Mouse (Mus musculus) forebrain, postnatal 0 days (tissue): Measurements from ENCODE around the gene Foxo4. TPM values are rescaled to one million over a fixed set of nuclear protein-coding genes. Genes with fewer than 3 reads are reported as not detected.

ENCODE experiments used
- ATAC-seq: fragments of 200-750 bp; cut with Nextera tagmentation; 2 replicates; pipeline ENCODE4 v1.8.0; 2017; ENCODE audit warnings: mild to moderate bottlenecking, moderate library complexity
- DNase-seq: peaks from one replicate; pipeline ENCODE4 v3.0.0-alpha.2; 2015
- H3K27ac ChIP-seq: fragments of 300-500 bp; sonication (generic); 2 replicates; pipeline ENCODE4 v1.5.1; 2014; ENCODE audit warnings: low read depth, mild to moderate bottlenecking, antibody characterized with exemption, low read length, moderate library complexity, mixed read lengths
- H3K27me3 ChIP-seq: fragments of 300-500 bp; sonication (generic); 2 replicates; pipeline ENCODE4 v1.6.1; 2014; ENCODE audit warnings: mild to moderate bottlenecking, low read length, mixed read lengths; ENCODE audit not compliant: insufficient read depth
- H3K36me3 ChIP-seq: fragments of 300-500 bp; sonication (generic); 2 replicates; pipeline ENCODE4 v1.6.1; 2014; ENCODE audit warnings: mild to moderate bottlenecking, moderate library complexity; ENCODE audit not compliant: insufficient read depth
- H3K4me1 ChIP-seq: fragments of 300-500 bp; sonication (generic); 2 replicates; pipeline ENCODE4 v1.6.1; 2014; ENCODE audit warnings: antibody characterized with exemption; ENCODE audit not compliant: insufficient read depth
- H3K4me2 ChIP-seq: fragments of 300-500 bp; sonication (generic); 2 replicates; pipeline ENCODE4 v1.6.1; 2014; ENCODE audit warnings: low read depth, mild to moderate bottlenecking, moderate library complexity
- H3K4me3 ChIP-seq: fragments of 300-500 bp; sonication (generic); 2 replicates; pipeline ENCODE4 v1.5.1; 2014; ENCODE audit warnings: low read depth, low read length, mixed read lengths
- H3K9ac ChIP-seq: fragments of 300-500 bp; sonication (generic); 2 replicates; pipeline ENCODE4 v1.6.1; 2014; ENCODE audit warnings: mild to moderate bottlenecking
- H3K9me3 ChIP-seq: fragments of 300-500 bp; sonication (generic); 2 replicates; pipeline ENCODE4 v1.6.1; 2016; ENCODE audit warnings: low read length
- CTCF ChIP-seq: sonication (generic); IDR thresholded peaks from 2 replicates; pipeline ENCODE4 v1.5.1; 2016; ENCODE audit warnings: antibody characterized with exemption, control low read depth, low read depth
- WGBS: fragments of 180-500 bp; shearing (Covaris S2); extraction: QIAGEN DNeasy Blood & Tissue Kit; methylation state at CpG from one replicate; pipeline ENCODE4 v1.1.7; 2014; 5-methylcytosine and 5-hydroxymethylcytosine counted together
- polyA plus RNA-seq: library from polyadenylated mRNA; unstranded; fragments of >200 nt; fragmentation: Nextera tagmentation; extraction: Ambion mirVana; gene quantifications from 2 replicates; pipeline ENCODE4 v1.2.1, GENCODE M21; 2015
- total RNA-seq: library from RNA; depleted of rRNA; stranded (reverse); fragments of >200 nt; gene quantifications from 2 replicates; pipeline ENCODE4 v1.2.3, GENCODE M21; 2014

Gene Foxo4
- total and polyA plus RNA-seq, 2 experiments from 2014 or later = 0.75 to 6.8 TPM

GRCm38 (mm10) chrX:101273875-101274738 lies 19.8 kb downstream of the Foxo4 start, which contains the start of gene Med12:
Gene Med12, plus strand, starts transcription at chrX:101274030.
- ATAC-seq = peak; percentile 99
- DNase-seq = peak; percentile 82
- WGBS = 26% methylated on average over 54 of the region's 54 CpGs

GRCm38 (mm10) chrX:101282813-101283212 lies 28.5 kb downstream of the Foxo4 start:
- Histone ChIP-seq H3K4me3 (no peak overlapping the region), H3K9ac (no peak overlapping the region), H3K4me1 (no peaks in the 10 kb centered on the region), H3K27ac (no peak overlapping the region), H3K9me3 (no peaks in the 10 kb centered on the region), H3K27me3 (no peaks in the 10 kb centered on the region), H3K4me2 (no peak overlapping the region), H3K36me3 (peaks cover 29% of the 10 kb centered on the region)
- DNase-seq (no peak), ATAC-seq (no peak)
- 84% methylated on average over 6 of the region's 6 CpGs for WGBS
- no peak for TF ChIP-seq CTCF

More at GRCm38 (mm10) chrX:101273875-101274738, 19.8 kb downstream of the Foxo4 start, which contains the start of gene Med12:
- peak within 1 kb of the TSS; percentile 48 for H3K4me3 ChIP-seq
- peak within 1 kb of the TSS; percentile 52 for H3K4me2 ChIP-seq
- TF ChIP-seq CTCF = no peak
- no peaks in the 10 kb centered on the region for H3K4me1 ChIP-seq
- H3K27me3 ChIP-seq = no peaks in the 10 kb centered on the region
- H3K9me3 ChIP-seq = no peaks in the 10 kb centered on the region
- peaks cover 5% of the 10 kb centered on the region; the same call in 1 of the 2 replicates for H3K36me3 ChIP-seq
- peak within 1 kb of the TSS; percentile 64 for H3K27ac ChIP-seq
- H3K9ac ChIP-seq = peak within 1 kb of the TSS; percentile 61

GRCm38 (mm10) chrX:101285534-101285933 lies 31.2 kb downstream of the Foxo4 start:
- no peak overlapping the region for H3K9ac ChIP-seq
- H3K4me3 ChIP-seq = no peak overlapping the region
- no peaks in the 10 kb centered on the region for H3K4me1 ChIP-seq
- H3K36me3 ChIP-seq = peaks cover 44% of the 10 kb centered on the region
- ATAC-seq (peak; percentile 73), DNase-seq (peak; percentile 67)
- H3K4me2 ChIP-seq = no peak overlapping the region
- no peaks in the 10 kb centered on the region for H3K9me3 ChIP-seq
- peak; percentile 80 for TF ChIP-seq CTCF
- H3K27ac ChIP-seq = no peak overlapping the region
- 24% methylated on average over 6 of the region's 6 CpGs for WGBS
- no peaks in the 10 kb centered on the region for H3K27me3 ChIP-seq

GRCm38 (mm10) chrX:101285953-101286670 lies 31.8 kb downstream of the Foxo4 start:
- TF ChIP-seq CTCF = no peak
- Histone ChIP-seq H3K9me3 (no peaks in the 10 kb centered on the region), H3K4me1 (no peaks in the 10 kb centered on the region), H3K4me3 (no peak overlapping the region), H3K4me2 (no peak overlapping the region), H3K36me3 (peaks cover 42% of the 10 kb centered on the region; the same call in 1 of the 2 replicates), H3K27ac (no peak overlapping the region), H3K27me3 (no peaks in the 10 kb centered on the region), H3K9ac (no peak overlapping the region)
- DNase-seq (no peak), ATAC-seq (no peak)
- WGBS = 90% methylated on average over 14 of the region's 14 CpGs

- Histone ChIP-seq H3K27me3 (no peaks in the 10 kb centered on the region), H3K9me3 (no peaks in the 10 kb centered on the region), H3K9ac (no peak overlapping the region), H3K4me2 (no peak overlapping the region), H3K27ac (no peak overlapping the region), H3K4me1 (no peaks in the 10 kb centered on the region), H3K4me3 (no peak overlapping the region), H3K36me3 (peaks cover 41% of the 10 kb centered on the region; the same call in 1 of the 2 replicates)
- no peak for TF ChIP-seq CTCF
- ATAC-seq (no peak), DNase-seq (no peak)
- WGBS = 91% methylated on average over 3 of the region's 3 CpGs
These were observed 33.2 kb downstream of the Foxo4 start for GRCm38 (mm10) chrX:101287543-101287942.

GRCm38 (mm10) chrX:101288432-101288831 lies 34.1 kb downstream of the Foxo4 start:
- ATAC-seq = no peak
- H3K9me3 ChIP-seq = no peaks in the 10 kb centered on the region
- no peak overlapping the region for H3K4me3 ChIP-seq
- TF ChIP-seq CTCF = no peak
- no peak overlapping the region for H3K9ac ChIP-seq
- peaks cover 44% of the 10 kb centered on the region; the same call in 1 of the 2 replicates for H3K36me3 ChIP-seq
- H3K27ac ChIP-seq = no peak overlapping the region
- H3K4me1 ChIP-seq = no peaks in the 10 kb centered on the region
- no peaks in the 10 kb centered on the region for H3K27me3 ChIP-seq
- no peak overlapping the region for H3K4me2 ChIP-seq
- WGBS = 93% methylated on average over 6 of the region's 6 CpGs
- no peak for DNase-seq
